Comparison of ENCODE assay signal across 8 mouse cellular contexts in genomic region chr16:17911052-17911595, GRCm38 (mm10). TPM values are rescaled to one million over a fixed set of nuclear protein-coding genes. Genes with fewer than 3 reads are reported as not detected.
A peak's percentile ranks its signal among the peaks of the same experiment; 100 is the strongest.
DNase-seq lines count a peak whose midpoint lies in the region; ATAC-seq and TF ChIP-seq lines count a peak whose summit lies in the region.

Gene Ess2 (minus strand): TSS chr16:17911348.

- H3K27ac ChIP-seq in MEL (ENCODE audit: control insufficient read depth, low read depth, low read length): peak within 1 kb of the TSS; percentile 51; the same call in 1 of the 2 replicates
- peak within 1 kb of the TSS; percentile 92 for H3K27ac ChIP-seq in cerebellum, adult 2 months (ENCODE audit: insufficient read depth, low read length)
- peak within 1 kb of the TSS; percentile 54; the same call in 1 of the 2 replicates for H3K27ac ChIP-seq in forebrain, postnatal 0 days (ENCODE audit: low read depth, low read length)
- peak within 1 kb of the TSS; percentile 49; the same call in 1 of the 2 replicates for H3K27ac ChIP-seq in lung, embryonic 15.5 days

- WGBS in cerebellum, adult 2 months: under 1% methylated on average over 35 of the region's 35 CpGs
- 0% methylated on average over 35 of the region's 35 CpGs for WGBS in forebrain, postnatal 0 days
- under 1% methylated on average over 35 of the region's 35 CpGs for WGBS in lung, embryonic 15.5 days

- peak; percentile 99 for ATAC-seq in forebrain, postnatal 0 days
- ATAC-seq in lung, embryonic 15.5 days (ENCODE audit: borderline replicate concordance, extremely low read depth, low FRiP score, low TSS enrichment): peak; percentile 94

- peak within 1 kb of the TSS; percentile 82 for H3K9ac ChIP-seq in MEL (ENCODE audit: control insufficient read depth, low read depth, low read length, poor library complexity, severe bottlenecking)
- peak within 1 kb of the TSS; percentile 67 for H3K9ac ChIP-seq in forebrain, postnatal 0 days
- H3K9ac ChIP-seq in lung, embryonic 15.5 days: peak within 1 kb of the TSS; percentile 74

- no peaks in the 10 kb centered on the region for H3K9me3 ChIP-seq in MEL (replicated peaks; ENCODE audit: insufficient read depth, low read length)
- H3K9me3 ChIP-seq in forebrain, postnatal 0 days (ENCODE audit: low read length): no peaks in the 10 kb centered on the region
- H3K9me3 ChIP-seq in lung, embryonic 15.5 days: no peaks in the 10 kb centered on the region

- H3K36me3 ChIP-seq in MEL (ENCODE audit: control insufficient read depth in 1 of 2, insufficient read depth in 2 of 2, low read length in 2 of 2): peaks cover 2 to 3% of the 10 kb centered on the region in 2 experiments; a peak in 2 of 4 replicates
- peaks cover 31% of the 10 kb centered on the region for H3K36me3 ChIP-seq in forebrain, postnatal 0 days (ENCODE audit: insufficient read depth)
- H3K36me3 ChIP-seq in lung, embryonic 15.5 days: peaks cover 33% of the 10 kb centered on the region

- peak; percentile 78 to 80 for TF ChIP-seq POLR2A in MEL (IDR thresholded peaks at IDR 0.05; ENCODE audit: control insufficient read depth in 1 of 2, insufficient read depth in 1 of 2, low read depth in 1 of 2, low read length in 2 of 2, poor library complexity in 1 of 2)
- peak; percentile 61; the same call in 1 of the 2 replicates for TF ChIP-seq POLR2A in cerebellum, adult 2 months (IDR thresholded peaks at IDR 0.05; ENCODE audit: borderline replicate concordance, insufficient read depth, low read length)

- TF ChIP-seq RAD21 in MEL (IDR thresholded peaks at IDR 0.05; ENCODE audit: low read depth, low read length): peak; percentile 84

- H3K4me3 ChIP-seq in MEL (ENCODE audit: control insufficient read depth in 1 of 2, insufficient read depth in 1 of 2, low read depth in 2 of 2, low read length in 2 of 2): peak within 1 kb of the TSS; percentile 82 to 86
- peak within 1 kb of the TSS; percentile 97 for H3K4me3 ChIP-seq in cerebellum, adult 2 months (replicated peaks; ENCODE audit: insufficient read depth, low read depth, low read length)
- peak within 1 kb of the TSS; percentile 63 for H3K4me3 ChIP-seq in forebrain, postnatal 0 days (ENCODE audit: low read depth, low read length)
- peak within 1 kb of the TSS; percentile 92 for H3K4me3 ChIP-seq in lung, embryonic 15.5 days

- peak; percentile 97 for DNase-seq in MEL (ENCODE audit: low read depth, low spot score)
- peak; percentile 92 to 95 for DNase-seq in cerebellum, adult 2 months
- DNase-seq in forebrain, postnatal 0 days: peak; percentile 97
- DNase-seq in heart, postnatal 4 days: peak; percentile 90
- peak; percentile 93 to 94 for DNase-seq in layer of hippocampus, adult 8-10 months (ENCODE audit: low spot score in 2 of 2)
- DNase-seq in ovary, adult 18-20 months (ENCODE audit: low spot score): peak; percentile 88
- peak; percentile 96 for DNase-seq in thymus, postnatal 0 days (ENCODE audit: low spot score)

- peak within 1 kb of the TSS; percentile 68 for H3K4me2 ChIP-seq in forebrain, postnatal 0 days (ENCODE audit: low read depth)
- peak within 1 kb of the TSS; percentile 84 for H3K4me2 ChIP-seq in lung, embryonic 15.5 days

- TF ChIP-seq CTCF in MEL (IDR thresholded peaks at IDR 0.05 in 2 of 3, conservative IDR thresholded peaks at IDR 0.05 in 1 of 3; ENCODE audit: control insufficient read depth in 1 of 3, insufficient read depth in 1 of 3, low read depth in 2 of 3, low read length in 3 of 3, poor library complexity in 1 of 3, severe bottlenecking in 1 of 3): peak; percentile 64 to 95 (median 68)
- TF ChIP-seq CTCF in cerebellum, adult 2 months (IDR thresholded peaks at IDR 0.05; ENCODE audit: borderline replicate concordance, insufficient read depth, low read depth, low read length): peak; percentile 71; the same call in 1 of the 2 replicates
- peak; percentile 82 for TF ChIP-seq CTCF in forebrain, postnatal 0 days (IDR thresholded peaks at IDR 0.05; ENCODE audit: low read depth)

- H3K79me2 ChIP-seq in MEL (ENCODE audit: control insufficient read depth, insufficient read depth, low read length, poor library complexity): peaks cover 10% of the 10 kb centered on the region

- TF ChIP-seq EP300 in MEL (IDR thresholded peaks at IDR 0.05; ENCODE audit: low read depth in 1 of 2, low read length in 2 of 2): no peak

- peaks cover 0 to 3% of the 10 kb centered on the region in 2 experiments; a peak in 2 of 4 replicates for H3K4me1 ChIP-seq in MEL (ENCODE audit: control insufficient read depth in 1 of 2, insufficient read depth in 2 of 2, low read length in 2 of 2)
- H3K4me1 ChIP-seq in cerebellum, adult 2 months (ENCODE audit: control insufficient read depth, insufficient read depth, low read length): no peaks in the 10 kb centered on the region; the same call in 1 of the 2 replicates
- H3K4me1 ChIP-seq in forebrain, postnatal 0 days (ENCODE audit: insufficient read depth): peaks cover 6% of the 10 kb centered on the region; the same call in 1 of the 2 replicates
- peaks cover 18% of the 10 kb centered on the region for H3K4me1 ChIP-seq in lung, embryonic 15.5 days

- no peaks in the 10 kb centered on the region for H3K27me3 ChIP-seq in MEL (ENCODE audit: control insufficient read depth in 1 of 2, insufficient read depth in 2 of 2, low read length in 2 of 2)
- H3K27me3 ChIP-seq in cerebellum, adult 2 months (ENCODE audit: control insufficient read depth, insufficient read depth, low read length): peaks cover 2% of the 10 kb centered on the region; the same call in 1 of the 2 replicates
- H3K27me3 ChIP-seq in forebrain, postnatal 0 days (ENCODE audit: insufficient read depth, low read length): peaks cover 34% of the 10 kb centered on the region
- peaks cover 46% of the 10 kb centered on the region for H3K27me3 ChIP-seq in lung, embryonic 15.5 days

TF ChIP-seq in MEL, 35 proteins besides CTCF, POLR2A, EP300 and RAD21 (continues in another document):
- TF ChIP-seq ZMIZ1 (IDR thresholded peaks at IDR 0.05; ENCODE audit: low read depth, low read length) (no peak; the same call in 1 of the 2 replicates), MAZ (IDR thresholded peaks at IDR 0.05; ENCODE audit: low read depth, low read length) (no peak; the same call in 1 of the 2 replicates), MAFK (IDR thresholded peaks at IDR 0.05; ENCODE audit: borderline replicate concordance, low read depth, low read length) (no peak), USF2 (IDR thresholded peaks at IDR 0.05; ENCODE audit: borderline replicate concordance in 1 of 2, insufficient read depth in 1 of 2, low read depth in 1 of 2, low read length in 2 of 2) (no peak), RCOR1 (IDR thresholded peaks at IDR 0.05; ENCODE audit: low read depth, low read length) (no peak), JUND (IDR thresholded peaks at IDR 0.05; ENCODE audit: low read depth, low read length) (no peak), SMC3 (IDR thresholded peaks at IDR 0.05; ENCODE audit: low read depth, low read length) (peak; percentile 93), GABPA (IDR thresholded peaks at IDR 0.05; ENCODE audit: low read depth, low read length) (no peak), UBTF (IDR thresholded peaks at IDR 0.05; ENCODE audit: borderline replicate concordance, insufficient read depth, low read depth, low read length) (no peak), HCFC1 (IDR thresholded peaks at IDR 0.05; ENCODE audit: low read depth, low read length) (peak; percentile 98), POLR2AphosphoS5 (IDR thresholded peaks at IDR 0.05; ENCODE audit: borderline replicate concordance, low read depth, low read length) (no peak), MAX (IDR thresholded peaks at IDR 0.05; ENCODE audit: low read length) (peak; percentile 54), NELFE (IDR thresholded peaks at IDR 0.05; ENCODE audit: low read depth, low read length) (peak; percentile 57), ZKSCAN1 (IDR thresholded peaks at IDR 0.05; ENCODE audit: low read depth, low read length) (no peak), ZC3H11A (IDR thresholded peaks at IDR 0.05; ENCODE audit: low read depth, low read length) (peak; percentile 80), MXI1 (IDR thresholded peaks at IDR 0.05; ENCODE audit: low read depth, low read length) (peak; percentile 89), TAL1 (IDR thresholded peaks at IDR 0.05; ENCODE audit: low read length) (no peak), CHD1 (IDR thresholded peaks at IDR 0.05; ENCODE audit: low read depth, low read length) (no peak), GATA1 (IDR thresholded peaks at IDR 0.05; ENCODE audit: low read depth, low read length) (no peak), ELF1 (IDR thresholded peaks at IDR 0.05; ENCODE audit: low read depth, low read length) (peak; percentile 82; the same call in 1 of the 2 replicates), NRF1 (IDR thresholded peaks at IDR 0.05; ENCODE audit: insufficient read depth, low read depth, low read length, poor library complexity, severe bottlenecking) (no peak), USF1 (IDR thresholded peaks at IDR 0.05; ENCODE audit: low read depth, low read length) (no peak), ZNF384 (IDR thresholded peaks at IDR 0.05; ENCODE audit: low read depth, low read length) (peak; percentile 99), POLR2AphosphoS2 (IDR thresholded peaks at IDR 0.05; ENCODE audit: low read length) (no peak), MYB (IDR thresholded peaks at IDR 0.05; ENCODE audit: low read depth, low read length) (no peak), TCF12 (IDR thresholded peaks at IDR 0.05; ENCODE audit: low read depth, low read length) (0 out of 2 replicates have a peak, but pooled peaks have one; percentile 37), E2F4 (IDR thresholded peaks at IDR 0.05; ENCODE audit: borderline replicate concordance, low read depth, low read length) (no peak), ETS1 (IDR thresholded peaks at IDR 0.05; ENCODE audit: low read depth, low read length) (no peak), CHD2 (IDR thresholded peaks at IDR 0.05; ENCODE audit: low read length) (no peak), BHLHE40 (IDR thresholded peaks at IDR 0.05; ENCODE audit: borderline replicate concordance, low read depth, low read length) (no peak), TBP (IDR thresholded peaks at IDR 0.05; ENCODE audit: low read depth, low read length) (peak; percentile 63)

RNA-seq across cellular contexts. Expression of gene Ess2, which starts in this region (rescaled TPM):
- total RNA-seq in MEL (2012; rRNA removed): 18.5 and 21.7 TPM in 2 replicates
- 10 to 100 TPM in 1 of 2 experiments, not detected in 1; 26.8 TPM for polyA plus RNA-seq in MEL (2012; ENCODE audit: insufficient read depth in 1 of 2, insufficient read length in 2 of 2, low read depth in 1 of 2, low replicate concordance in 2 of 2, missing spikeins in 1 of 2)
- polyA plus RNA-seq in cerebellum, adult 2 months (2012; rRNA removed): 41.5 and 41.7 TPM in 2 replicates
- 50.4 and 50.5 TPM in 2 replicates for total RNA-seq in forebrain, postnatal 0 days (2014; rRNA removed)
- 41.5 and 46.2 TPM in 2 replicates for polyA plus RNA-seq in forebrain, postnatal 0 days (2015; fragmentation: Nextera tagmentation; extraction: Ambion mirVana)
- total RNA-seq in heart, postnatal 4 days (2021): 10 to 100 TPM; 18.3 to 18.8 TPM
- 10 to 100 TPM; 28.5 to 33.3 (median 30.7) TPM for total RNA-seq in layer of hippocampus, adult 8-10 months (2022)
- polyA plus RNA-seq in lung, embryonic 15.5 days (2015; fragmentation: Nextera tagmentation; extraction: Ambion mirVana): 43.5 and 43.9 TPM in 2 replicates
- polyA plus RNA-seq in thymus, postnatal 0 days (2015; fragmentation: Nextera tagmentation; extraction: Ambion mirVana): 32.7 and 38.8 TPM in 2 replicates

Comparison
In these comparisons a context has a peak if more than half of its experiments do, and no peak if none do; other contexts are left out.
1. Peak in every context shown above with its lines: DNase-seq, ATAC-seq, H3K4me3 ChIP-seq and H3K27ac ChIP-seq.